Mouse (Mus musculus) liver, adult 2 months (tissue): ENCODE data around the gene Ccdc57.

Source experiments
- CTCF ChIP-seq: fragments of 200-500 bp; IDR thresholded peaks from 2 replicates; pipeline ENCODE4 v1.5.1; 2011; ENCODE audit warnings: low read depth, low read length, control low read depth
- POLR2A ChIP-seq: fragments of 200-500 bp; IDR thresholded peaks from 2 replicates; pipeline ENCODE4 v1.6.1; 2011; ENCODE audit warnings: low read length, control low read depth; ENCODE audit not compliant: insufficient read depth; ENCODE audit errors: extremely low read depth

GRCm38 (mm10) chr11:120955701-120956100, 23.0 kb upstream of the Ccdc57 start:
- no peak for TF ChIP-seq POLR2A
- TF ChIP-seq CTCF, result no peak
